Comparison of ENCODE assay signal across 8 mouse cellular contexts in genomic region chr5:106801886-106802798, GRCm38 (mm10).
A peak's percentile ranks its signal among the peaks of the same experiment; 100 is the strongest.
DNase-seq lines count a peak whose midpoint lies in the region; ATAC-seq and TF ChIP-seq lines count a peak whose summit lies in the region.

No protein-coding gene starts in this region.

- no peak overlapping the region for H3K27ac ChIP-seq in left cerebral cortex, adult 2 months

- TF ChIP-seq CTCF in left cerebral cortex, adult 2 months (IDR thresholded peaks at IDR 0.05), result peak; percentile 97

- peak overlapping the region; percentile 32; the same call in 1 of the 2 replicates for H3K4me3 ChIP-seq in left cerebral cortex, adult 2 months

- intact Hi-C loops in left cerebral cortex, adult 2 months (cut with DNase I), result loop anchor here (2.0 to 5.0 kb wide), 2 partner anchors 105 to 815 kb away; partner anchors contain the start of gene Zfp644

- peak; percentile 92 for ATAC-seq in megakaryocyte, adult 5-6 weeks (ENCODE audit: poor library complexity, severe bottlenecking)

- DNase-seq in adipocyte (ENCODE audit: low spot score), result peak; percentile 67
- peak; percentile 93 for DNase-seq in embryo, embryonic 10.5 days (ENCODE audit: low spot score)
- DNase-seq in gastrocnemius, postnatal 10 days, result peak; percentile 89
- DNase-seq in hindlimb bud, embryonic 11.5 days (ENCODE audit: extremely low spot score, low read depth, low spot score), result peak; percentile 73
- peak; percentile 85 to 90 for DNase-seq in left cerebral cortex, adult 2 months (ENCODE audit: extremely low spot score in 1 of 2, low spot score in 2 of 2)
- DNase-seq in right cerebral cortex, adult 2 months (ENCODE audit: low spot score in 2 of 2), result peak; percentile 88 to 93
- DNase-seq in urinary bladder, postnatal 10 days (ENCODE audit: low spot score), result peak; percentile 50
